Mouse (Mus musculus): ENCODE data around the gene Hint1. TPM values are rescaled to one million over a fixed set of nuclear protein-coding genes. Genes with fewer than 3 reads are reported as not detected.

Gene Hint1
- polyA plus RNA-seq, 1 experiment from 2014 or later: 875 TPM

Other genes with a start within 250 kb of the Hint1 start
- 221 and 226 TPM in 2 replicates for gene Cdc42se2, start 78.7 kb upstream of the Hint1 start, polyA plus RNA-seq (2014; fragmentation: Nextera tagmentation; extraction: Ambion mirVana)
- gene Lyrm7, start 5.5 kb upstream of the Hint1 start, polyA plus RNA-seq (2014; fragmentation: Nextera tagmentation; extraction: Ambion mirVana): 11.4 and 13.2 TPM in 2 replicates
- gene Gpx3, start 36.1 kb downstream of the Hint1 start, polyA plus RNA-seq (2014; fragmentation: Nextera tagmentation; extraction: Ambion mirVana): 19.4 and 24.4 TPM in 2 replicates
- 8.1 and 9.6 TPM in 2 replicates for gene Tnip1, start 96.5 kb downstream of the Hint1 start, polyA plus RNA-seq (2014; fragmentation: Nextera tagmentation; extraction: Ambion mirVana)
- gene Anxa6, start 167.1 kb downstream of the Hint1 start, polyA plus RNA-seq (2014; fragmentation: Nextera tagmentation; extraction: Ambion mirVana): 41.6 and 48.5 TPM in 2 replicates
- 0.20 and 0.56 TPM in 2 replicates for gene Ccdc69, start 211.7 kb downstream of the Hint1 start, polyA plus RNA-seq (2014; fragmentation: Nextera tagmentation; extraction: Ambion mirVana)
- 22.5 and 22.8 TPM in 2 replicates for gene Gm2a, start 231.7 kb downstream of the Hint1 start, polyA plus RNA-seq (2014; fragmentation: Nextera tagmentation; extraction: Ambion mirVana)

All from forebrain, embryonic 14.5 days (tissue).